ENCODE assay signal across 29 mouse cellular contexts in genomic region chr14:122350766-122351165, GRCm38 (mm10).
DNase-seq lines count a peak whose midpoint lies in the region; ATAC-seq and TF ChIP-seq lines count a peak whose summit lies in the region.
"Had no signal": no experiment of that assay in that cellular context is flagged by ENCODE, and none has a peak within 500 bp of the region (broad histone marks: within the 10 kb centered on the region; RNA-seq: fewer than 3 reads in every experiment).

No protein-coding gene starts in this region.

- H3K9me3 ChIP-seq in hindbrain, postnatal 0 days (ENCODE audit: low read length): no peaks in the 10 kb centered on the region
- H3K9me3 ChIP-seq in hindbrain, embryonic 13.5 days: no peaks in the 10 kb centered on the region
- H3K9me3 ChIP-seq: embryonic facial prominence, embryonic 13.5 days; forebrain, embryonic 10.5 days; forebrain, embryonic 15.5 days; heart, embryonic 10.5 days; midbrain, embryonic 15.5 days had no signal

- H3K4me2 ChIP-seq in hindbrain, postnatal 0 days (ENCODE audit: low read depth, low read length): no peak overlapping the region
- no peak overlapping the region for H3K4me2 ChIP-seq in hindbrain, embryonic 13.5 days
- H3K4me2 ChIP-seq: embryonic facial prominence, embryonic 13.5 days; forebrain, embryonic 15.5 days; hindbrain, embryonic 14.5 days; midbrain, embryonic 15.5 days had no signal

- no peaks in the 10 kb centered on the region for H3K36me3 ChIP-seq in hindbrain, postnatal 0 days (ENCODE audit: insufficient read depth, low read length)
- no peaks in the 10 kb centered on the region for H3K36me3 ChIP-seq in hindbrain, embryonic 13.5 days
- H3K36me3 ChIP-seq: embryonic facial prominence, embryonic 13.5 days; forebrain, embryonic 10.5 days; forebrain, embryonic 15.5 days; heart, embryonic 10.5 days; midbrain, embryonic 15.5 days had no signal

- no peak overlapping the region for H3K9ac ChIP-seq in hindbrain, postnatal 0 days (replicated peaks; ENCODE audit: low read length)
- H3K9ac ChIP-seq in hindbrain, embryonic 13.5 days: no peak overlapping the region
- H3K9ac ChIP-seq: embryonic facial prominence, embryonic 13.5 days; forebrain, embryonic 15.5 days; hindbrain, embryonic 14.5 days; liver, embryonic 14.5 days; midbrain, embryonic 15.5 days had no signal

- DNase-seq in heart, adult 18-20 months: peak; percentile 28 to 33
- DNase-seq in heart, postnatal 14 days: no peak
- no peak for DNase-seq in hindbrain, postnatal 0 days (ENCODE audit: low spot score)
- DNase-seq in adrenal gland, adult 8-10 months: peak; percentile 65
- DNase-seq in gastrocnemius, adult 8-10 months (ENCODE audit: low spot score in 2 of 2): no peak
- DNase-seq in spleen, postnatal 10 days (ENCODE audit: low spot score in 2 of 2): no peak
- DNase-seq: cerebellum, adult 9-10 months; gastrocnemius, adult 2 months; heart, postnatal 36 days; kidney, adult 11 months; kidney, postnatal 14 days; layer of hippocampus, adult 9-11 months; liver; lung, adult 2 months; lung, postnatal 10 days; right cerebral cortex, postnatal 4 days; thymus, adult 2 months; thymus, postnatal 36 days had no signal

- 68% methylated on average over 8 of the region's 8 CpGs for WGBS in hindbrain, postnatal 0 days
- WGBS in hindbrain, embryonic 13.5 days: 85% methylated on average over 8 of the region's 8 CpGs

- intact Hi-C loops in heart, postnatal 14 days (cut with DNase I): no loop called here

- no peak overlapping the region for H3K4me3 ChIP-seq in hindbrain, postnatal 0 days (ENCODE audit: low read length)
- no peak overlapping the region for H3K4me3 ChIP-seq in hindbrain, embryonic 13.5 days
- H3K4me3 ChIP-seq: embryonic facial prominence, embryonic 13.5 days; forebrain, embryonic 10.5 days; forebrain, embryonic 15.5 days; gastrocnemius, adult 2 months; heart, embryonic 10.5 days; midbrain, embryonic 15.5 days had no signal

- 0 out of 2 replicates have a peak, but pooled peaks have one; percentile 61 for ATAC-seq in hindbrain, postnatal 0 days
- ATAC-seq in hindbrain, embryonic 13.5 days (ENCODE audit: low FRiP score): no peak
- ATAC-seq: CD4-positive, CD25-positive, alpha-beta regulatory T cell, adult 4 months; forebrain, embryonic 15.5 days; inflammation-experienced regulatory T-cells, adult 6 months; midbrain, embryonic 15.5 days had no signal

- no peaks in the 10 kb centered on the region for H3K27me3 ChIP-seq in hindbrain, postnatal 0 days (ENCODE audit: insufficient read depth, low read length)
- H3K27me3 ChIP-seq in hindbrain, embryonic 13.5 days: no peaks in the 10 kb centered on the region
- H3K27me3 ChIP-seq: embryonic facial prominence, embryonic 13.5 days; forebrain, embryonic 15.5 days; midbrain, embryonic 15.5 days had no signal

- no peak for TF ChIP-seq CTCF in hindbrain, postnatal 0 days (IDR thresholded peaks at IDR 0.05; ENCODE audit: low read depth)

- peaks cover 4% of the 10 kb centered on the region; the same call in 1 of the 2 replicates for H3K4me1 ChIP-seq in hindbrain, postnatal 0 days (ENCODE audit: insufficient read depth, low read length)
- H3K4me1 ChIP-seq in hindbrain, embryonic 13.5 days (replicated peaks): 0 out of 2 replicates have a peak, but pooled peaks cover 4% of the 10 kb centered on the region
- H3K4me1 ChIP-seq: embryonic facial prominence, embryonic 13.5 days; heart, embryonic 10.5 days; midbrain, embryonic 15.5 days had no signal

- peak overlapping the region; percentile 5; the same call in 1 of the 2 replicates for H3K27ac ChIP-seq in hindbrain, postnatal 0 days
- H3K27ac ChIP-seq in hindbrain, embryonic 13.5 days: no peak overlapping the region
- H3K27ac ChIP-seq: embryonic facial prominence, embryonic 13.5 days; forebrain, embryonic 10.5 days; forebrain, embryonic 15.5 days; gastrocnemius, adult 2 months; heart, embryonic 10.5 days; hindbrain, embryonic 14.5 days; liver, embryonic 14.5 days; macrophage; midbrain, embryonic 15.5 days had no signal

Comparison
In these comparisons a context has a peak if more than half of its experiments do, and no peak if none do; other contexts are left out.
1. DNase-seq: peak in heart, adult 18-20 months (2 of 2) and adrenal gland, adult 8-10 months (single experiment); none in heart, postnatal 14 days (0 of 2), hindbrain, postnatal 0 days (single experiment), gastrocnemius, adult 8-10 months (0 of 2) and spleen, postnatal 10 days (0 of 2).